Mouse (Mus musculus) heart, embryonic 16.5 days (tissue): ENCODE results near the gene Gm21972. TPM values are rescaled to one million over a fixed set of nuclear protein-coding genes. Genes with fewer than 3 reads are reported as not detected.
A peak's percentile ranks its signal among the peaks of the same experiment; 100 is the strongest.

Experiments used
- ATAC-seq: fragments of 200-750 bp; cut with Nextera tagmentation; replicated peaks from 2 replicates; pipeline ENCODE4 v1.8.0; 2017; ENCODE audit warnings: moderate number of reproducible peaks; ENCODE audit not compliant: insufficient read depth, low FRiP score; ENCODE audit errors: extremely low read depth
- H3K27ac ChIP-seq: fragments of 300-500 bp; sonication (generic); 2 replicates; pipeline ENCODE4 v1.5.1; 2014; ENCODE audit warnings: mild to moderate bottlenecking, low read length, control low read depth, moderate library complexity
- H3K27me3 ChIP-seq: fragments of 300-500 bp; sonication (generic); 2 replicates; pipeline ENCODE4 v1.6.1; 2014; ENCODE audit warnings: low read length, mixed read lengths; ENCODE audit not compliant: control insufficient read depth, insufficient read depth
- H3K36me3 ChIP-seq: fragments of 300-500 bp; sonication (generic); 2 replicates; pipeline ENCODE4 v1.6.1; 2014; ENCODE audit not compliant: control insufficient read depth, insufficient read depth
- H3K4me1 ChIP-seq: fragments of 300-500 bp; sonication (generic); 2 replicates; pipeline ENCODE4 v1.6.1; 2014; ENCODE audit warnings: low read length, mixed read lengths; ENCODE audit not compliant: control insufficient read depth, insufficient read depth
- H3K4me2 ChIP-seq: fragments of 300-500 bp; sonication (generic); 2 replicates; pipeline ENCODE4 v1.6.1; 2014; ENCODE audit warnings: low read depth, mild to moderate bottlenecking, control low read depth, low read length
- H3K4me3 ChIP-seq: fragments of 300-500 bp; sonication (generic); 2 replicates; pipeline ENCODE4 v1.5.1; 2014; ENCODE audit warnings: mild to moderate bottlenecking, control low read depth, low read length
- H3K9ac ChIP-seq: fragments of 300-500 bp; sonication (generic); 2 replicates; pipeline ENCODE4 v1.6.1; 2014; ENCODE audit warnings: low read length, control low read depth
- H3K9me3 ChIP-seq: fragments of 300-500 bp; sonication (generic); replicated peaks from 2 replicates; pipeline ENCODE4 v1.6.1; 2016; ENCODE audit warnings: low read length; ENCODE audit not compliant: control insufficient read depth
- WGBS: fragments of 180-500 bp; shearing (Covaris S2); extraction: QIAGEN DNeasy Blood & Tissue Kit; methylation state at CpG from one replicate; pipeline ENCODE4 v1.1.7; 2014; 5-methylcytosine and 5-hydroxymethylcytosine counted together
- polyA plus RNA-seq: library from polyadenylated mRNA; unstranded; fragments of >200 nt; fragmentation: Nextera tagmentation; extraction: Ambion mirVana; gene quantifications from 2 replicates; pipeline ENCODE4 v1.2.1, GENCODE M21; 2015

The Gm21972 gene
- polyA plus RNA-seq = not detected in 2 replicates

DNA sequence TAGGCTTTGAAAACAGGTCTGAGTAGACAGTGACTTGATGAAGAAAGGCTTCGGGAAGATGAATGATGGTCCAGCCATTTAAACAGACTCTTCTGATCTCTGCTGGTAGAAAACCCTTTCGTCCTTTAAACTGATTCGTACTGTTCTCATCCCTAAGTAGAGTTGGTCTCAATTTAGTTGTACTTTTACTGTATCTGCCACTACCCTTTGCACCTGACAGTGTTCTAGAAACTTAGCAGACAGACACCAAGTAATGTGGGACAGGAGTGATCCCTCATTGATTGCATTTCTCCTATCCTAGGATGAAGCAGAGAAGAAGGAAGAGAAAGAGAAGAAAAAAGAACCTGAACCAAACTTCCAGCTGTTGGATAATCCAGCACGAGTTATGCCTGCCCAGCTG lies at the start of gene Gm21972:
Gene Gm21972 (plus strand): TSS at position 301 of the 400 bp plus-strand sequence.
- Histone ChIP-seq H3K4me1 (no peaks in the 10 kb centered on the region), H3K4me2 (no peak within 1 kb of the TSS), H3K36me3 (peaks cover 44% of the 10 kb centered on the region), H3K27me3 (no peaks in the 10 kb centered on the region), H3K4me3 (no peak within 1 kb of the TSS), H3K9me3 (no peaks in the 10 kb centered on the region), H3K9ac (no peak within 1 kb of the TSS), H3K27ac (no peak within 1 kb of the TSS)
- 91% methylated on average over 4 of the region's 4 CpGs for WGBS
- no peak for ATAC-seq

GRCm38 (mm10) chr1:86094413-86094812 lies 39.0 kb upstream of the Gm21972 start:
- Histone ChIP-seq H3K27ac (no peak overlapping the region), H3K27me3 (no peaks in the 10 kb centered on the region), H3K9ac (no peak overlapping the region), H3K9me3 (no peaks in the 10 kb centered on the region), H3K4me2 (no peak overlapping the region), H3K36me3 (peaks cover 38% of the 10 kb centered on the region), H3K4me1 (no peaks in the 10 kb centered on the region), H3K4me3 (no peak overlapping the region)
- ATAC-seq = no peak
- WGBS = 77% methylated on average over 7 of the region's 7 CpGs

DNA sequence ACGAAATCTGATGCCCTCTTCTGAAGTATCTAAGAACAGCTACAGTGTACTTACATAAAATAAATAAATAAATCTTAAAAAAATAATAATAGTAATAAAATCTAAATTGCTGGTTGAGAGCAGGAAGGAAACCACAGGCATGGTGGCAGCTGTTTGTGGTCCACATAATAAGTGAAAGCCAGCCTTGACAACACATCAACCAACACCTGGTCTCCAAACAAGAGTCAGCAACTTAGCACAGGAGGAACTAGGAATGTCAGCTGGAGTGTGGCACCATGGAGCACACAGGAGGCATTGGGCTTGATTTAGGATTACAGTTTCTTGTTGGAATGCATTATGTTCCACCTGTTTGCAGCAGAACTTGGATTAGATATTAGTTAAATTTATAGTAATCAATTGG lies 28.4 kb upstream of the Gm21972 start:
- Histone ChIP-seq H3K36me3 (peaks cover 2% of the 10 kb centered on the region; the same call in 1 of the 2 replicates), H3K4me3 (no peak overlapping the region)
- ATAC-seq = no peak

GRCm38 (mm10) chr1:86111779-86112178 lies 21.7 kb upstream of the Gm21972 start, which contains the start of gene Htr2b:
Htr2b (minus strand) TSS chr1:86111970.
- Histone ChIP-seq H3K4me2 (no peak within 1 kb of the TSS), H3K9me3 (no peaks in the 10 kb centered on the region), H3K4me3 (no peak within 1 kb of the TSS), H3K27me3 (no peaks in the 10 kb centered on the region), H3K4me1 (no peaks in the 10 kb centered on the region), H3K36me3 (peaks cover 2% of the 10 kb centered on the region; the same call in 1 of the 2 replicates), H3K9ac (no peak within 1 kb of the TSS), H3K27ac (no peak within 1 kb of the TSS)
- 50% methylated on average over 6 of the region's 6 CpGs for WGBS
- ATAC-seq = peak; percentile 58; the same call in 1 of the 2 replicates

More for the DNA sequence above, 28.4 kb upstream of the Gm21972 start:
- Histone ChIP-seq H3K9ac (no peak overlapping the region), H3K27ac (no peak overlapping the region), H3K4me2 (no peak overlapping the region), H3K4me1 (no peaks in the 10 kb centered on the region), H3K9me3 (no peaks in the 10 kb centered on the region), H3K27me3 (no peaks in the 10 kb centered on the region)
- 100% methylated on average over 1 of the region's 1 CpGs for WGBS

- 76% methylated on average over 3 of the region's 3 CpGs for WGBS
These were observed 19.3 kb upstream of the Gm21972 start for GRCm38 (mm10) chr1:86114141-86114540.

DNA sequence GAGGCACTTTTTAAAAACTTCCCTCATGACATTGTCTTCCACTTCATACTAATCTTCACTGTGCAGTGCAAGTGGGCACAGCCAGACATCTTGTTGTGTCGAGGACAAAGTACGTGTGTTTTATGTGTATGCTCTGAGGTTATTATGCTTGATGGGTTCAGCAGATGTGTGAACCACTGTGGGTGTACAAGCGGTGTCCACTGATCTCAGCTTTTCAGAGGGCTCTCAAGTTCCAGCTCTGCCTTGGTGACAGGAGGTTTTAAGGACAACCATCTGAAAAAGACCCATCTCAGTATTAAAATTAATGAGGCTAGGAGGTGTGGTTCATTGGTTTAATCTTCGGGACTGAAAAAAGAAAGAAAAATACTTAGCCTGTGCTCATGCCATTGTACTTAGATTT lies 13.9 kb upstream of the Gm21972 start:
- Histone ChIP-seq H3K27me3 (no peaks in the 10 kb centered on the region), H3K36me3 (peaks cover 28% of the 10 kb centered on the region), H3K27ac (no peak overlapping the region), H3K9ac (no peak overlapping the region), H3K4me2 (no peak overlapping the region), H3K9me3 (no peaks in the 10 kb centered on the region), H3K4me1 (no peaks in the 10 kb centered on the region), H3K4me3 (no peak overlapping the region)
- ATAC-seq = no peak
- 91% methylated on average over 4 of the region's 4 CpGs for WGBS

More at GRCm38 (mm10) chr1:86114141-86114540, 19.3 kb upstream of the Gm21972 start:
- no peak overlapping the region for H3K9ac ChIP-seq
- no peak overlapping the region for H3K4me3 ChIP-seq
- H3K4me2 ChIP-seq = no peak overlapping the region
- H3K4me1 ChIP-seq = no peaks in the 10 kb centered on the region
- H3K27ac ChIP-seq = no peak overlapping the region
- ATAC-seq = no peak
- H3K9me3 ChIP-seq = no peaks in the 10 kb centered on the region
- H3K36me3 ChIP-seq = peaks cover 15% of the 10 kb centered on the region; the same call in 1 of the 2 replicates
- no peaks in the 10 kb centered on the region for H3K27me3 ChIP-seq

GRCm38 (mm10) chr1:86126036-86126435 lies 7.4 kb upstream of the Gm21972 start:
- no peak overlapping the region for H3K27ac ChIP-seq
- no peaks in the 10 kb centered on the region for H3K27me3 ChIP-seq
- H3K36me3 ChIP-seq = peaks cover 34% of the 10 kb centered on the region
- no peak overlapping the region for H3K4me2 ChIP-seq
- H3K4me3 ChIP-seq = no peak overlapping the region
- WGBS = 90% methylated on average over 2 of the region's 2 CpGs
- no peaks in the 10 kb centered on the region for H3K4me1 ChIP-seq
- H3K9ac ChIP-seq = no peak overlapping the region
- no peaks in the 10 kb centered on the region for H3K9me3 ChIP-seq
- ATAC-seq = no peak

GRCm38 (mm10) chr1:86135315-86135714 lies 1.9 kb downstream of the Gm21972 start:
- Histone ChIP-seq H3K9ac (no peak overlapping the region), H3K27me3 (no peaks in the 10 kb centered on the region), H3K4me2 (no peak overlapping the region), H3K36me3 (peaks cover 45% of the 10 kb centered on the region), H3K27ac (no peak overlapping the region), H3K9me3 (no peaks in the 10 kb centered on the region), H3K4me1 (no peaks in the 10 kb centered on the region), H3K4me3 (no peak overlapping the region)
- 90% methylated on average over 6 of the region's 6 CpGs for WGBS
- no peak for ATAC-seq

DNA sequence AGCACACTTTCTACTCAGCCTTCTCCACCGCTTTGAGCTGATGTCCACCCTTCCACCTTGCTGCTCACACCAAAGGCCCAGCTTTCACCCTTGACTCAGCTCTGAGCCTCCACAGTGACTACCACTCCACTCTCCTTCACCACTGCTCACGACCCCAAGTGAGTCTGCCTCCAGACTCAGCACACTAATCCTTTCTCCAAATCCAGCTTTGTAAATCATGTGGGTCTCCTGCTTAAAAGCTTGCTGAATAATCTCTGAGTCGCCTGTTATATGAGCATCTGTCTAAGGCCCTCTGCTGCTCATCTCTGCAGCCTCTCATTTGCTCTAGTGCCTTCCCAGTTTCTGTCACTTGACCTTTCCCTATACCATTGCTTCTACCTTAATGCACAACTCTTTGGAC lies 7.6 kb downstream of the Gm21972 start:
- H3K36me3 ChIP-seq = peaks cover 20% of the 10 kb centered on the region

More for the DNA sequence above, 7.6 kb downstream of the Gm21972 start:
- no peak overlapping the region for H3K27ac ChIP-seq
- WGBS = 86% methylated on average over 3 of the region's 3 CpGs
- no peak for ATAC-seq
- H3K9ac ChIP-seq = no peak overlapping the region
- no peaks in the 10 kb centered on the region for H3K27me3 ChIP-seq
- H3K4me2 ChIP-seq = no peak overlapping the region
- H3K9me3 ChIP-seq = no peaks in the 10 kb centered on the region
- no peaks in the 10 kb centered on the region for H3K4me1 ChIP-seq
- no peak overlapping the region for H3K4me3 ChIP-seq
